Mouse (Mus musculus) olfactory bulb, adult 2 months (tissue): Measurements from ENCODE around the gene Fbxw10.

Experiments
- CTCF ChIP-seq: fragments of 200-500 bp; IDR thresholded peaks from 2 replicates; pipeline ENCODE4 v1.5.1; 2012; ENCODE audit warnings: low read depth, mild to moderate bottlenecking, low read length, moderate library complexity; ENCODE audit not compliant: insufficient read depth
- POLR2A ChIP-seq: fragments of 200-500 bp; IDR thresholded peaks from 2 replicates; pipeline ENCODE4 v1.6.1; 2012; ENCODE audit warnings: mild to moderate bottlenecking, low read depth, low read length, moderate library complexity; ENCODE audit not compliant: insufficient read depth

GRCm38 (mm10) chr11:62869715-62870371 is 23.0 kb downstream of the Fbxw10 start:
- no peak for TF ChIP-seq POLR2A
- TF ChIP-seq CTCF, result no peak
